Mouse (Mus musculus) ovary, adult 18-20 months (tissue): ENCODE results near the gene Xpnpep3.

Source experiments
- DNase-seq: peaks from one replicate; pipeline ENCODE4 v3.0.0; 2022; ENCODE audit warnings: low spot score, mixed read lengths

Gene Xpnpep3

GRCm38 (mm10) chr15:81399297-81399637, 671 bp upstream of the Xpnpep3 start:
- no peak for DNase-seq

GRCm38 (mm10) chr15:81405008-81405407, 5.1 kb downstream of the Xpnpep3 start:
- DNase-seq, result no peak

- DNase-seq, result no peak
Observed at GRCm38 (mm10) chr15:81408199-81408598, 8.3 kb downstream of the Xpnpep3 start, which contains the start of gene Dnajb7. TSS of gene Dnajb7 (minus strand) at chr15:81408299.

- peak; percentile 54 for DNase-seq
Observed at GRCm38 (mm10) chr15:81416763-81417310, 16.9 kb downstream of the Xpnpep3 start.

GRCm38 (mm10) chr15:81418065-81418464, 18.1 kb downstream of the Xpnpep3 start:
- DNase-seq, result no peak

GRCm38 (mm10) chr15:81421454-81421853, 21.5 kb downstream of the Xpnpep3 start:
- no peak for DNase-seq

GRCm38 (mm10) chr15:81422156-81422681, 22.3 kb downstream of the Xpnpep3 start:
- no peak for DNase-seq

- DNase-seq, result no peak
Observed at GRCm38 (mm10) chr15:81425311-81425710, 25.4 kb downstream of the Xpnpep3 start.

GRCm38 (mm10) chr15:81427947-81428346, 28.0 kb downstream of the Xpnpep3 start:
- DNase-seq, result no peak

- no peak for DNase-seq
Observed at GRCm38 (mm10) chr15:81431195-81431594, 31.3 kb downstream of the Xpnpep3 start.

GRCm38 (mm10) chr15:81438345-81438744, 38.4 kb downstream of the Xpnpep3 start:
- DNase-seq, result no peak

GRCm38 (mm10) chr15:81439236-81439635, 39.3 kb downstream of the Xpnpep3 start:
- DNase-seq, result no peak

- no peak for DNase-seq
Observed at GRCm38 (mm10) chr15:81448463-81448862, 48.5 kb downstream of the Xpnpep3 start.

- no peak for DNase-seq
Observed at GRCm38 (mm10) chr15:81461523-81461922, 61.6 kb downstream of the Xpnpep3 start.

- DNase-seq, result no peak
Observed at GRCm38 (mm10) chr15:81465016-81465660, 65.2 kb downstream of the Xpnpep3 start.

- DNase-seq, result peak; percentile 98
Observed at GRCm38 (mm10) chr15:81465901-81466737, 66.2 kb downstream of the Xpnpep3 start, which contains the start of gene Rbx1. TSS of gene Rbx1 (plus strand) at chr15:81466296.

- DNase-seq, result no peak
Observed at GRCm38 (mm10) chr15:81466738-81467113, 66.8 kb downstream of the Xpnpep3 start.

GRCm38 (mm10) chr15:81470735-81471134, 70.8 kb downstream of the Xpnpep3 start:
- no peak for DNase-seq

- DNase-seq, result no peak
Observed at GRCm38 (mm10) chr15:81472256-81472655, 72.3 kb downstream of the Xpnpep3 start.

- no peak for DNase-seq
Observed at GRCm38 (mm10) chr15:81475654-81476053, 75.7 kb downstream of the Xpnpep3 start.

GRCm38 (mm10) chr15:81476597-81476996, 76.7 kb downstream of the Xpnpep3 start:
- DNase-seq, result no peak

GRCm38 (mm10) chr15:81479446-81480213, 79.7 kb downstream of the Xpnpep3 start:
- no peak for DNase-seq
